Mouse (Mus musculus) embryonic facial prominence, embryonic 10.5 days (tissue): ENCODE measurements around the gene Rcn1. TPM values are rescaled to one million over a fixed set of nuclear protein-coding genes. Genes with fewer than 3 reads are reported as not detected.

ENCODE experiments used
- DNase-seq: peaks from one replicate; pipeline ENCODE4 v3.0.0-alpha.2; 2017; ENCODE audit warnings: low spot score
- H3K27ac ChIP-seq: fragments of 300-500 bp; sonication (generic); replicated peaks from 2 replicates; pipeline ENCODE4 v1.5.1; 2016; ENCODE audit warnings: mild to moderate bottlenecking
- H3K27me3 ChIP-seq: fragments of 300-500 bp; sonication (generic); replicated peaks from 2 replicates; pipeline ENCODE4 v1.6.1; 2016; ENCODE audit warnings: low read depth, mild to moderate bottlenecking; ENCODE audit not compliant: poor library complexity, severe bottlenecking
- H3K36me3 ChIP-seq: fragments of 300-500 bp; sonication (generic); replicated peaks from 2 replicates; pipeline ENCODE4 v1.6.1; 2016; ENCODE audit warnings: mild to moderate bottlenecking, moderate library complexity
- H3K4me1 ChIP-seq: fragments of 300-500 bp; sonication (generic); 2 replicates; pipeline ENCODE4 v1.6.1; 2016
- H3K4me3 ChIP-seq: fragments of 300-500 bp; sonication (generic); 2 replicates; pipeline ENCODE4 v1.5.1; 2016; ENCODE audit warnings: mild to moderate bottlenecking, moderate library complexity
- H3K9me3 ChIP-seq: fragments of 300-500 bp; sonication (generic); 2 replicates; pipeline ENCODE4 v1.6.1; 2016; ENCODE audit warnings: mild to moderate bottlenecking
- WGBS: fragments of 180-500 bp; shearing (Covaris S2); methylation state at CpG from one replicate; pipeline ENCODE4 v1.1.7; 2016; 5-methylcytosine and 5-hydroxymethylcytosine counted together
- polyA plus RNA-seq: library from polyadenylated mRNA; unstranded; fragments of >200 nt; fragmentation: Nextera tagmentation; extraction: Ambion mirVana; gene quantifications from 2 replicates; pipeline ENCODE4 v1.2.1, GENCODE M21; 2016

Rcn1 gene
- polyA plus RNA-seq, 1 experiment from 2014 or later = 116 TPM

- H3K4me1 ChIP-seq = peaks cover 15% of the 10 kb centered on the region
- no peak for DNase-seq
Observed at GRCm38 (mm10) chr2:105416660-105417348, 17.7 kb upstream of the Rcn1 start.

GRCm38 (mm10) chr2:105416046-105416659 is 17.0 kb upstream of the Rcn1 start:
- no peak for DNase-seq
- no peaks in the 10 kb centered on the region for H3K36me3 ChIP-seq
- no peak overlapping the region for H3K4me3 ChIP-seq
- no peak overlapping the region; the same call in 1 of the 2 replicates for H3K27ac ChIP-seq
- no peaks in the 10 kb centered on the region for H3K27me3 ChIP-seq
- 73% methylated on average over 7 of the region's 7 CpGs for WGBS
- H3K9me3 ChIP-seq = no peaks in the 10 kb centered on the region
- H3K4me1 ChIP-seq = peaks cover 15% of the 10 kb centered on the region

More at GRCm38 (mm10) chr2:105416660-105417348, 17.7 kb upstream of the Rcn1 start:
- Histone ChIP-seq H3K4me3 (no peak overlapping the region), H3K36me3 (no peaks in the 10 kb centered on the region), H3K27me3 (no peaks in the 10 kb centered on the region), H3K9me3 (no peaks in the 10 kb centered on the region), H3K27ac (no peak overlapping the region)
- 71% methylated on average over 8 of the region's 8 CpGs for WGBS

- WGBS = 80% methylated on average over 2 of the region's 2 CpGs
- Histone ChIP-seq H3K4me3 (no peak overlapping the region), H3K27me3 (no peaks in the 10 kb centered on the region), H3K9me3 (no peaks in the 10 kb centered on the region), H3K4me1 (peaks cover 15% of the 10 kb centered on the region), H3K27ac (no peak overlapping the region), H3K36me3 (no peaks in the 10 kb centered on the region)
- no peak for DNase-seq
Observed at GRCm38 (mm10) chr2:105414309-105414708, 15.2 kb upstream of the Rcn1 start.

- Histone ChIP-seq H3K27ac (no peak overlapping the region), H3K9me3 (no peaks in the 10 kb centered on the region), H3K4me1 (no peaks in the 10 kb centered on the region), H3K27me3 (no peaks in the 10 kb centered on the region), H3K36me3 (no peaks in the 10 kb centered on the region), H3K4me3 (no peak overlapping the region)
- 86% methylated on average over 1 of the region's 1 CpGs for WGBS
- no peak for DNase-seq
Observed at GRCm38 (mm10) chr2:105409253-105409652, 10.1 kb upstream of the Rcn1 start.

GRCm38 (mm10) chr2:105408511-105408910 is 9.4 kb upstream of the Rcn1 start:
- no peak for DNase-seq
- Histone ChIP-seq H3K4me1 (no peaks in the 10 kb centered on the region), H3K4me3 (no peak overlapping the region), H3K9me3 (no peaks in the 10 kb centered on the region), H3K36me3 (no peaks in the 10 kb centered on the region), H3K27ac (no peak overlapping the region), H3K27me3 (no peaks in the 10 kb centered on the region)
- WGBS = 78% methylated on average over 4 of the region's 4 CpGs

GRCm38 (mm10) chr2:105402180-105402579 is 3.1 kb upstream of the Rcn1 start:
- Histone ChIP-seq H3K9me3 (no peaks in the 10 kb centered on the region), H3K4me1 (peaks cover 18% of the 10 kb centered on the region), H3K27me3 (peaks cover 12% of the 10 kb centered on the region; the same call in 1 of the 2 replicates), H3K4me3 (no peak overlapping the region), H3K36me3 (no peaks in the 10 kb centered on the region), H3K27ac (no peak overlapping the region)
- DNase-seq = no peak
- 89% methylated on average over 2 of the region's 2 CpGs for WGBS

- H3K4me3 ChIP-seq = no peak overlapping the region
- H3K27ac ChIP-seq = no peak overlapping the region
- H3K9me3 ChIP-seq = no peaks in the 10 kb centered on the region
- DNase-seq = no peak
- 91% methylated on average over 4 of the region's 4 CpGs for WGBS
- peaks cover 31% of the 10 kb centered on the region for H3K4me1 ChIP-seq
- H3K36me3 ChIP-seq = peaks cover 10% of the 10 kb centered on the region
- peaks cover 12% of the 10 kb centered on the region; the same call in 1 of the 2 replicates for H3K27me3 ChIP-seq
Observed at GRCm38 (mm10) chr2:105400558-105400957, 1.4 kb upstream of the Rcn1 start.

- H3K4me3 ChIP-seq = peak overlapping the region; percentile 90
- peak; percentile 75 for DNase-seq
- peaks cover 12% of the 10 kb centered on the region; the same call in 1 of the 2 replicates for H3K27me3 ChIP-seq
- WGBS = under 1% methylated on average over 31 of the region's 31 CpGs
- H3K36me3 ChIP-seq = peaks cover 29% of the 10 kb centered on the region
- H3K9me3 ChIP-seq = no peaks in the 10 kb centered on the region
- H3K4me1 ChIP-seq = peaks cover 38% of the 10 kb centered on the region
- peak overlapping the region; percentile 97 for H3K27ac ChIP-seq
Observed at GRCm38 (mm10) chr2:105398636-105399084, 459 bp downstream of the Rcn1 start.

- no peaks in the 10 kb centered on the region for H3K9me3 ChIP-seq
- peaks cover 12% of the 10 kb centered on the region; the same call in 1 of the 2 replicates for H3K27me3 ChIP-seq
- WGBS = 24% methylated on average over 5 of the region's 5 CpGs
- H3K4me3 ChIP-seq = peak overlapping the region; percentile 90
- H3K36me3 ChIP-seq = peaks cover 39% of the 10 kb centered on the region
- peak overlapping the region; percentile 97 for H3K27ac ChIP-seq
- no peak for DNase-seq
- H3K4me1 ChIP-seq = peaks cover 38% of the 10 kb centered on the region
Observed at GRCm38 (mm10) chr2:105397446-105398211, 1.5 kb downstream of the Rcn1 start.

- H3K4me3 ChIP-seq = no peak overlapping the region
- 93% methylated on average over 9 of the region's 9 CpGs for WGBS
- no peak for DNase-seq
- no peaks in the 10 kb centered on the region for H3K9me3 ChIP-seq
- H3K27me3 ChIP-seq = peaks cover 8% of the 10 kb centered on the region; the same call in 1 of the 2 replicates
- no peak overlapping the region for H3K27ac ChIP-seq
- peaks cover 38% of the 10 kb centered on the region for H3K4me1 ChIP-seq
- H3K36me3 ChIP-seq = peaks cover 55% of the 10 kb centered on the region
Observed at GRCm38 (mm10) chr2:105396066-105396465, 3.1 kb downstream of the Rcn1 start.

- Histone ChIP-seq H3K9me3 (no peaks in the 10 kb centered on the region), H3K27me3 (no peaks in the 10 kb centered on the region), H3K27ac (no peak overlapping the region), H3K4me1 (peaks cover 31% of the 10 kb centered on the region), H3K4me3 (no peak overlapping the region), H3K36me3 (peaks cover 72% of the 10 kb centered on the region)
- WGBS = 92% methylated on average over 4 of the region's 4 CpGs
- DNase-seq = no peak
Observed at GRCm38 (mm10) chr2:105394375-105394774, 4.7 kb downstream of the Rcn1 start.

GRCm38 (mm10) chr2:105392514-105392913 is 6.6 kb downstream of the Rcn1 start:
- H3K27ac ChIP-seq = no peak overlapping the region
- H3K36me3 ChIP-seq = peaks cover 90% of the 10 kb centered on the region
- H3K4me3 ChIP-seq = no peak overlapping the region
- H3K4me1 ChIP-seq = peaks cover 23% of the 10 kb centered on the region
- no peaks in the 10 kb centered on the region for H3K27me3 ChIP-seq
- WGBS = 89% methylated on average over 2 of the region's 2 CpGs
- DNase-seq = no peak
- no peaks in the 10 kb centered on the region for H3K9me3 ChIP-seq
